Mouse (Mus musculus) CH12F3 (cell line): ENCODE measurements around the gene Vps8.

ENCODE experiments used
- in situ Hi-C: fragments of 300-500 bp; cut with MboI; formaldehyde crosslinking; loops from 2 replicates; pipeline ENCODE4 v1.14.3; 2020; ENCODE audit warnings: low sequenced_read_pairs

The Vps8 gene

GRCm38 (mm10) chr16:21403402-21403801 lies 19.5 kb upstream of the Vps8 start:
- in situ Hi-C loops = loop anchor here (25.0 kb wide), 1 partner anchor 491 kb away; no protein-coding TSS in a partner anchor

- in situ Hi-C loops = loop anchor here (25.0 kb wide), 1 partner anchor 492 kb away; no protein-coding TSS in a partner anchor
Measured at GRCm38 (mm10) chr16:21404631-21405030, 18.3 kb upstream of the Vps8 start.

DNA sequence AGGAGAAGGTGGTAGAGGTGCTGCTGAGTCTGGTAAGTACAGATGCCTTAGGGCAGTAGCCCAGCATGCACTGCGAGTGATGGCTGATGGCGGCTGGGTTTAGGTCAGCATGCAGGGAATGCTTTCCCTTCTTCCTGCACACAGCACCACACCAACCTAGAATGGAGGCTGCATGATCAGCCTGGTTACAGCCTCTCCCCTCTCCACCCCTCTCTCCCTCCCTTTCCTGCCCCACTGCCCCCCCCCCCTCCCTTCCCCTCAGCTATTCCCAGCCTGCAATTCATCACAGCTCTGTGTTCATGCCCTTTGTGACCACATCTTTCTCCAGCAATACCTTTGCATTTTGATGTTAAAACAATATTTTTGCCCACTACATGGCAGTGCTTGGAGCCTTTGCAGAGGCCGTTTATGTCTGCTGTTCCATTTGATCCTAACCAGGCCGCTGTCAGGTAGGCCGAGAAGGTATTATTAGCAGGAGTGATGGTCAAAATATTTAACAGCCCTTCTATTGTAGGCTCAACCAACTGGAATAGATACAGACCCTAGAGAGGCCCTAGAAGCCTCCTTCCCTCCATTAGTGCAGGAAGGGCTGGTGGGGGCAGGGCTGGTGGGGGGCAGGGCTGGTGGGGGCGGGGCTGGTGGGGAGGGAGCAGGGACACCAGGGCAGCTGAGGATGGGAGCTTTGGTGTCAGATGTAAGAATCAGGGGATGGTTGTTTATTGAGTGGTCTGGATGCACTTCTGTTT lies 17.5 kb upstream of the Vps8 start:
- in situ Hi-C loops = loop anchor here (25.0 kb wide), 1 partner anchor 493 kb away; no protein-coding TSS in a partner anchor

DNA sequence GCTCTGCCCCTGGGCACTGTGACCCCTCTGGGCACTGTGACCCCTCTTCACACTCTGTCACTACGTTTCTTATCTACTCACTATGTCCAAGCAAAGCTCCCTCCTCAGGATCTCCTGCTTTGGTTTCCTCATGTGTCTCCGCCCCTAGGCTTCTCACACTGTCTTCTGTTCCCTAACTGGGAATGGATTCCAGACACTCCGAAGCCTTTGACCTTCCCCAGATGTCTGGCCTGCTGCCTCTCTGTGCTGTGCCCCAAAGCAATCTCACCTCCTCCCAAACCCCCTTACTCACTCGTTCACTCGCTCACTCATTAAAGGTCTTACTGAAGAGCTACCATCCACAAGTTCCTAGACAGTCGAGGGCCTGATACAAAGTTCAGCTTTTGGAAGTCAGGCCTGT lies 16.8 kb upstream of the Vps8 start:
- in situ Hi-C loops = loop anchor here (25.0 kb wide), 1 partner anchor 494 kb away; no protein-coding TSS in a partner anchor

DNA sequence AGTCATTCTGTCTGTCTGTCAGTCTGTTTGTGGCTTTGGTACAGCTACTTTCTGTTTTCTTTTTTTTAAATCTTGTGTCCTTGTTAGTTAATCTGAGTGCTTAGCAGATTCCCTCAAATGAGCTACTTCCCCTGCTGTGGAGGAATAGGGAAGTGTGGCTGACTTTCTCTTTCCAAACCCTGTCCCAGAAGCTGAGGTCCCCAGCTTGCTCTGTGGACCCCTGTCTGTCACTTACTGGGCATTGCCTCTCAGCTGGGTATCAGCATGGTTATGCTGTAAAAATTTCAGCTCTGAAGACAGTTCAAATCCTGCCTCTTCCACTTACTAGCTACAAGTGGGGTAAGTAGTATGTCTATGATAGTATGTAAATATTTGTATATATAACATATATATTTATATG lies 11.1 kb upstream of the Vps8 start:
- in situ Hi-C loops = loop anchor here (25.0 kb wide), 1 partner anchor 499 kb away; no protein-coding TSS in a partner anchor

DNA sequence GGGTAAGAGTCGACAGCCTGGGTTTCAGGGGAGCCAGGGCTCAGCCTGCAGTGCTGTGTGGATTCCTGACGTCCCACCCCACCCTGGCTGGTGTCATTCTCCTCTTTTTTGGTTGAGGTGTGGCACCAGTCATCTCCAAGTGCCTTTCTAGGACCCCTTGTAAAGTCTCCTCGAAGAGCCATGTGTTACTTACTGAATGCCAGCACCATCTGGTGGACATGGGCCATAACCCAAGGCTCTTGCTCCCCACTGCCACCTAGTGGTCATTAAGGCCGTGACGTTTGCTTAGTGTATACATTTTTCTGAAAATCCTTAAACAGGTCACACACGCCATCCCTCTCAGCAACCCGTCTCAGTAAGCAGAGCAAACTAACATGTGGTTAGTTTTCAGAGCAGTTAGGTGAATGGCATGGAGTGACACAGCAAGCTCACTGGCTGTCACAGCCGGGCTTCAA lies 10.3 kb upstream of the Vps8 start:
- in situ Hi-C loops = loop anchor here (25.0 kb wide), 1 partner anchor 500 kb away; no protein-coding TSS in a partner anchor

DNA sequence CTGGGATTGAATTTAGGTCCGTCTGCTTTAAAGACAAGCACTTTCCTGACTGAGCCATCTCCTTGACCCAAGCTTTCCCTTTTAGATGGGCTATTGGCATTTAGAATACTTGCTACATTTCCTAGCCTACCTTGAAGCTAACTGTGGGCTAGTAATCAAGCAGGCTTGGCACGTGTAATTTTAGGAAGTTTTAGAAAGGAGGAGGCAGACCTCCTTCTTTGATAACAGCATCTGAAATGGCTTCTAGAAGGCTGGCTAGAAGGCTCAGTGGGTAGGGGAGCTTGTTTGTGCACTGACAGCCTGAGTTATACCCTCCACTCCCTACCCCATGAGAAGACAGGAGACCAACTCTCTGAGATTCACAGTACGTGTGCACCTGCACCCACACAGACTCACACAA lies 9.1 kb upstream of the Vps8 start:
- in situ Hi-C loops = loop anchor here (25.0 kb wide), 1 partner anchor 502 kb away; no protein-coding TSS in a partner anchor

GRCm38 (mm10) chr16:21415128-21415527 lies 7.8 kb upstream of the Vps8 start:
- in situ Hi-C loops = loop anchor here (25.0 kb wide), 1 partner anchor 503 kb away; no protein-coding TSS in a partner anchor

- in situ Hi-C loops = loop anchor here (25.0 kb wide), 1 partner anchor 506 kb away; no protein-coding TSS in a partner anchor
Measured at GRCm38 (mm10) chr16:21418012-21418411, 4.9 kb upstream of the Vps8 start.

DNA sequence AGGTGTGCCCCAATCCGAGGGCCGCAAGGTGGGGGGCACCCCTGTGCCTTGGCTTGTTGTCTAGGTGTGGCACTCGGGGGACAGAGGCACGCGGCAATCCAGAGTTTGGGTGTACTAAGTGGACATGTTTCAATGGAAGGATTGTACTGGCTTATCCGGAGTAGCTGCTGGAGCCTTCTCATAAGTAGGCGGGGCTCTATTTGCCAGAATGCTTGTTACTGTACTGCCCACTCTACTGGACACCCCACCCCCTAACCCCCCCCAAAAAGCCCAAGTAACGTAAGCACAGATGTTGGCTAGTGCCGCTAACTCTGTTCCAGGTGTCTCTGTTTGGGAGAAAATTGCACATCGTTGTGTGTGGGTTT lies 610 bp downstream of the Vps8 start:
- in situ Hi-C loops = loop anchor here (25.0 kb wide), 1 partner anchor 511 kb away; no protein-coding TSS in a partner anchor

- in situ Hi-C loops = no loop called here
Measured at GRCm38 (mm10) chr16:21428131-21428530, 5.2 kb downstream of the Vps8 start.

DNA sequence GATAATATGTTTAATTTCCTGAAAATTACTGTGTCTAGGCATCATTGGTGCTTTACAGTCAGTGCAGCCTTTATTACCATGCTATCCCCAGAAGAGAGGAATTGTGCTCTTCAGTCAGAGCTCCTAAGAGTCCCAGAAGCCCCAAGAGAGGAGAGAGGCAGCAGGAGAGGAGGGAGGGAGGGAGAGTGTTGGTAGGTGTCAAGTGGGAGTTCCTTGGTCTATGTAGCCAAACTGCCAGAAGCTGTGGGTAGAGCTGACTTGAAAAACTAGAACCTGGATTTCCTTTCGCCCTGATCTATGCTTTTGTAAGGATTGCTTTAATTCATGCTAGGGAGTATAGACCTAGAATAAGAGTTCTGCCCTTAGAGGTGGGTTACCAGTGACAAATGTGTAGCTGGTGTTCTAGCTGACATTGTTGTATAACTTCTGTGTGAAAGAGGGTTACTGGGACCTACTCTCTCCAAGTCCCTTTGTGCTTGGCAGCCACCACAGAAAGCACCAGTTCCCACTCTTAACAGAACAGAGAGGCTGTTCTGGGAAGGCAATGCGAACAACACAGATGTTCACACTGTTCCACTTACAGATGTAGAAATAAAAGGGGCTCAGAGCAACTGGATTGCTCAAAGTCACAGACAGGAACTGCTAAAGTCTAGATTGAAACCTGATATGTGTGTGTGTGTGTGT lies 7.6 kb downstream of the Vps8 start:
- in situ Hi-C loops = no loop called here

GRCm38 (mm10) chr16:21431614-21432013 lies 8.7 kb downstream of the Vps8 start:
- in situ Hi-C loops = no loop called here

- in situ Hi-C loops = no loop called here
Measured at GRCm38 (mm10) chr16:21433543-21433942, 10.6 kb downstream of the Vps8 start.

DNA sequence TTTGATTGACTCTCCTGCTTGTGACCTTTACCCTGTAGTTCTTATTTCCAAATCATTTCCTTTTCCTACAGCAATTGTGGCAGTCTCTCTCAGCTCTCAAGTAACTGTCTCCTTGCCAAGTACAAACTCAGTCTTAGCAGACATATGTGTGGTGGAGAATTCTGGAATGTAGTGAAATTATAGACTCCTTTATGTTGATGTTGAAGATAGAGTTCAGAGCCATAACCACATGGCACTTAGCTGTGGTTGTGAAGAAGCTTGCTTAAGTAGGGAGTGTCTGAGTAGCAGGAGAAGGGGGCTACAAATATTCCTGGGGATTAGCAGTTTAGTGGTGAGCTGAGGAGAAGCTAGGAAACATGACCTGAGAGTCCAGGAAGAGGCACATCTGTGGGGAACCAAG lies 18.1 kb downstream of the Vps8 start:
- in situ Hi-C loops = no loop called here

GRCm38 (mm10) chr16:21445026-21445625 lies 22.2 kb downstream of the Vps8 start:
- in situ Hi-C loops = no loop called here

DNA sequence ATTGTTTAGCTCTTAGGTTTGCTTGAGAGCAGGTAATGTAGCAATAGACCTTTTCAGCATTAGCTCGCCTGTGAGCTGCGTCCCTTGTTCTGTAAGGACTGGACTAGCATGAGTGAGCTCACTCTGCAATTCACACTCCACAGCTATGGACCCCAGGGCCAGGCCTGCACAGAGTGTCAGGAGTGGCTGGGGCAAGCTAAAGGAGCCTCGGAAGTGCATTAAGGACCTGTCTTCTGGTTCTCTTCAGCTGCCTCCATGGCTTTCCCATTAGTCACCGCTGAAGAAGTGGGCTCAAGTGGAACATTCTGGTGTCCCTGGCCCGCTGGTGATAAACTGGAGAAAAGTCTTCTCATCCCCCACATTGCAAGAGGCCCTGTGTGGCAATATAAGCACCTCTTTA lies 24.5 kb downstream of the Vps8 start:
- in situ Hi-C loops = no loop called here

- in situ Hi-C loops = no loop called here
Measured at GRCm38 (mm10) chr16:21448464-21448863, 25.5 kb downstream of the Vps8 start.

- in situ Hi-C loops = no loop called here
Measured at GRCm38 (mm10) chr16:21449890-21450289, 27.0 kb downstream of the Vps8 start.

- in situ Hi-C loops = no loop called here
Measured at GRCm38 (mm10) chr16:21452569-21452968, 29.7 kb downstream of the Vps8 start.

- in situ Hi-C loops = no loop called here
Measured at GRCm38 (mm10) chr16:21457639-21458369, 34.9 kb downstream of the Vps8 start.
